Mouse (Mus musculus): ENCODE data around the gene Gm2431. TPM values are rescaled to one million over a fixed set of nuclear protein-coding genes. Genes with fewer than 3 reads are reported as not detected.

The Gm2431 gene
- polyA plus RNA-seq (2012; rRNA removed): not detected in 2 replicates

DNA sequence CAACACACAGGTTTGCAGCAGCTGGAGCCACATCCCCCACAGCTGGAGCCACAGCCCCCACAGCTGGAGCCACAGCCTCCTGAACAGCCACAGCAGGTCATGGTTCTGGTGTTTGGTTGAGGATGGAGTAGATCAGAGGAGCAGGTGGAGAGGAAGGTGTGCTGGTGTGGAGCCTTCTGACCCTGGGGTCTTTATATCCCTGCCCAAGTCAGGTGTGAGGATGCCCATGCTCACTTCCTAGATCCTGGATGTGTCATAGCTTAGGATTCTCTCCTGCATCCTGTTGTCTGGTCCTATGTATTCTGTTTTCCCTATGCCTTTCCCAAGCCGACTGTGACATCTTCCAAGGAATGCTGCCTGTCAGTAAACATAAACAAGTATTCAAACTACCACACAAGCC is at the start of gene Gm2431:
Gene Gm2431 (minus strand): TSS at position 101 of the 400 bp plus-strand sequence.

DNA sequence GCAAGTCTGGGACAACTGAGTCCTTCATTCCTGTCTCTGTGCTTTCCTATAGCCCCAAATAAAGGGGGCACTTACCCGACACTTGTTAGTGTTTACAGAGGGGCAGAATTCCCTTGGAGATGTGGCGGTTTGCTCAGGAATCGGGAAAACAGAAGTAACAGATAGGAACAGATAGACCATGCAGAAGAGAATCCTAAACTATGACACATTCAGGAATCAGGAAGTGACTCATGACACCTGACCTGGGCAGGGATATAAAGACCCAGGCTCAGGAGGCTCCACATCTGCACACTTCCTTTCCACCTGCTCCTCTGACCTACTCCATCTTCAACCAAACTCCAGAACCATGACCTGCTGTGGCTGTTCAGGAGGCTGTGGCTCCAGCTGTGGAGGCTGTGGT is 45.1 kb upstream of the Gm2431 start, which contains the start of gene Krtap5-4:
Gene Krtap5-4 (plus strand): TSS at position 301 of the 400 bp plus-strand sequence.

DNA sequence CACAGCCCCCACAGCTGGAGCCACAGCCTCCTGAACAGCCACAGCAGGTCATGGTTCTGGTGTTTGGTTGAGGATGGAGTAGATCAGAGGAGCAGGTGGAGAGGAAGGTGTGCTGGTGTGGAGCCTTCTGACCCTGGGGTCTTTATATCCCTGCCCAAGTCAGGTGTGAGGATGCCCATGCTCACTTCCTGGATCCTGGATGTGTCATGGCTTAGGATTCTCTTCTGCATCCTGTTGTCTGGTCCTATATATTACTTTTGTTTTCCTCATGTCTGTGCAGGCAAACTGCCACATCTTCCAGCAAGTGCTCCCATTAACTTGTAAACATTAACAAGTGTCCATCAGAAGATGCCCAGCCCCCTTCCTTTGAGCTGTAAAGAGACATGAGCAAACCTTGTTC is 38.9 kb upstream of the Gm2431 start, which contains the start of gene Krtap5-1:
Gene Krtap5-1 (minus strand): TSS at position 101 of the 400 bp plus-strand sequence.

GRCm38 (mm10) chr7:142274263-142274662 is 16.1 kb upstream of the Gm2431 start, which contains the start of gene Gm4559:
Gene Gm4559, minus strand, starts transcription at chr7:142274363.

DNA sequence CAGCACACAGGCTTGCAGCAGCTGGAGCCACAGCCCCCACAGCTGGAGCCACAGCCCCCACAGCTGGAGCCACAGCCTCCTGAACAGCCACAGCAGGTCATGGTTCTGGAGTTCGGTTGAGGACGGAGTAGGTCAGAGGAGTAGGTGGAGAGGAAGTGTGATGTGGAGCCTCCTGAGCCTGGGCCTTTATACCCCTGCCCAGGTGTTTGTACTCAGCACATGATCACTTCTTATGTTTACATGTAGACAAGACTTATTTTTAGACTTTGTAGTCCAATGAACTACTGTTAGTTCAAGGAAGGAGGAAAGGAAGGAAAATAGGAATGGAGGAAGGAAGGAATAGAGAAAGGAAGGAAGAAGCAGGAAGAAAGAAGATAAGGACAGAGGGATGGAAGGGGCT is 17.2 kb downstream of the Gm2431 start, which contains the start of gene Gm40460:
Gene Gm40460 (minus strand): TSS at position 101 of the 400 bp plus-strand sequence.

GRCm38 (mm10) chr7:142229871-142230270 is 28.3 kb downstream of the Gm2431 start, which contains the start of gene Krtap5-5:
Gene Krtap5-5, minus strand, starts transcription at chr7:142229971.

DNA sequence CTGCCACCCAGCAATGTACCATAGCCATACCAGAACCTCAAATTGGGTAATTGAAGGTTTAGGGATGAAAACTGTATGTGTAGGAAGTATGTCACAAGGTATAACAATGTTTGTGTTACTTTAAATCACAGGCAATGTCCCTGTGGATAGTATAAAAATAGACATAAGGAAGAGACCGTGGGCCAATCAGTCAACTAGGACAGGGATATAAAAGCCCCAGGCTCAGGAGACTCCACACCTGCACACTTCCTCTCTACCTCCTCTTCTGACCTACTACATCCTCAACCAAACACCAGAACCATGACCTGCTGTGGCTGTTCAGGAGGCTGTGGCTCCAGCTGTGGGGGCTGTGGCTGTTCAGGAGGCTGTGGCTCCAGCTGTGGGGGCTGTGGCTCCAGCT is 46.6 kb downstream of the Gm2431 start, which contains the start of gene Gm7579:
Gene Gm7579 (plus strand): TSS at position 301 of the 400 bp plus-strand sequence.

Other genes with a start within 250 kb of the Gm2431 start
- gene Mob2, start 197.3 kb downstream of the Gm2431 start, polyA plus RNA-seq (2012; rRNA removed): 35.8 and 47.0 TPM in 2 replicates
- gene Dusp8, start 162.5 kb downstream of the Gm2431 start, polyA plus RNA-seq (2012; rRNA removed): 12.1 and 13.0 TPM in 2 replicates
- not detected in 2 replicates for gene Gm45618, start 137.6 kb downstream of the Gm2431 start, polyA plus RNA-seq (2012; rRNA removed)
- gene Gm39115, start 122.3 kb downstream of the Gm2431 start, polyA plus RNA-seq (2012; rRNA removed): not detected in 2 replicates
- gene Gm45337, start 113.7 kb downstream of the Gm2431 start, polyA plus RNA-seq (2012; rRNA removed): not detected in 2 replicates
- not detected in 2 replicates for gene Gm29735, start 101.2 kb downstream of the Gm2431 start, polyA plus RNA-seq (2012; rRNA removed)
- not detected in 2 replicates for gene Gm4553, start 92.6 kb downstream of the Gm2431 start, polyA plus RNA-seq (2012; rRNA removed)
- gene Krtap5-2, start 82.3 kb downstream of the Gm2431 start, polyA plus RNA-seq (2012; rRNA removed): not detected in 2 replicates
- not detected in 2 replicates for gene Gm10153, start 68.0 kb downstream of the Gm2431 start, polyA plus RNA-seq (2012; rRNA removed)
- not detected in 2 replicates for gene Krtap5-3, start 57.0 kb downstream of the Gm2431 start, polyA plus RNA-seq (2012; rRNA removed)
- not detected in 2 replicates for gene Gm7579, start 46.5 kb downstream of the Gm2431 start, polyA plus RNA-seq (2012; rRNA removed)
- not detected in 2 replicates for gene Krtap5-5, start 28.4 kb downstream of the Gm2431 start, polyA plus RNA-seq (2012; rRNA removed)
- not detected in 2 replicates for gene Gm40460, start 17.3 kb downstream of the Gm2431 start, polyA plus RNA-seq (2012; rRNA removed)
- not detected in 2 replicates for gene Gm4559, start 16.0 kb upstream of the Gm2431 start, polyA plus RNA-seq (2012; rRNA removed)
- not detected in 2 replicates for gene Krtap5-1, start 38.8 kb upstream of the Gm2431 start, polyA plus RNA-seq (2012; rRNA removed)
- gene Krtap5-4, start 45.2 kb upstream of the Gm2431 start, polyA plus RNA-seq (2012; rRNA removed): not detected in 2 replicates
- gene Ifitm10, start 115.4 kb upstream of the Gm2431 start, polyA plus RNA-seq (2012; rRNA removed): 5.0 and 5.6 TPM in 2 replicates
- 0.52 and 2.4 TPM in 2 replicates for gene Gm49369, start 124.3 kb upstream of the Gm2431 start, polyA plus RNA-seq (2012; rRNA removed)
- 813 and 888 TPM in 2 replicates for gene Ctsd, start 129.7 kb upstream of the Gm2431 start, polyA plus RNA-seq (2012; rRNA removed)
- gene Syt8, start 176.5 kb upstream of the Gm2431 start, polyA plus RNA-seq (2012; rRNA removed): 2.1 and 7.7 TPM in 2 replicates
- gene Tnni2, start 183.5 kb upstream of the Gm2431 start, polyA plus RNA-seq (2012; rRNA removed): 6.2 and 8.1 TPM in 2 replicates
- gene Lsp1, start 202.5 kb upstream of the Gm2431 start, polyA plus RNA-seq (2012; rRNA removed): 134 and 175 TPM in 2 replicates
- gene Tnnt3, start 240.5 kb upstream of the Gm2431 start, polyA plus RNA-seq (2012; rRNA removed): 1.6 and 4.3 TPM in 2 replicates